Mouse (Mus musculus) spleen, adult 2 months (tissue): ENCODE results near the gene Use1.

ENCODE experiments used
- CTCF ChIP-seq: fragments of 200-500 bp; IDR thresholded peaks from 2 replicates; pipeline ENCODE4 v1.5.1; 2011; ENCODE audit warnings: mild to moderate bottlenecking, inconsistent platforms; ENCODE audit not compliant: insufficient read depth, insufficient read length, insufficient replicate concordance; ENCODE audit errors: extremely low read depth
- POLR2A ChIP-seq: fragments of 200-500 bp; IDR thresholded peaks from 2 replicates; pipeline ENCODE4 v1.6.1; 2011; ENCODE audit warnings: low read depth, low read length, inconsistent platforms

DNA sequence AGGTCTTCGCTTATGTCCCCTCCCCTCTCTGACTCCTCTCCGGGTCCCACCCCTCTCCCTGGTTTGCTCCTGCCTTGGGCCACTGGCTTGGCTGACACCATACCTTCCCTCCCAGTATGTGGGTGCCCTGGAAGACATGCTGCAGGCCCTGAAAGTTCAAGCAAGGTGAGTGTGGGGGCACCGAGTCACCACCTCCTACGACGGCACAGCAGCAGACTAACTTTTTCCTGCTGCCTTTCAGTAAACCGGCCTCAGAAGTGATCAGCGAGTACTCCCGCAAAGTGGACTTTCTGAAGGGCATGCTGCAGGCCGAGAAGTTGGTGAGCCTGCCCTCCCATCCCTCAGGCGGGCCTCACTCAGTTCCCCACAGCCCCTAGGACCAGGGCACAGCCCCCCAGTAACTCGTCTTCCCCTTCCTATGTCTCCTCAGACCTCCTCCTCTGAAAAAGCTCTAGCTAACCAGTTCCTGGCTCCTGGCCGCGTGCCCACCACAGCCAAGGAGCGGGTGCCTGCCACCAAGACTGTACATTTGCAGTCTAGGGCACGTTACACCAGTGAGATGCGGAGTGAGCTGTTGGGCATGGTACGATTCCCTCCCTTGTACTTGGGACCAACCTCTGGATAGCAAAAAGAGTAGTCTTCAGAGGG is 1.0 kb downstream of the Use1 start:
- TF ChIP-seq POLR2A, result no peak; the same call in 1 of the 2 replicates
- TF ChIP-seq CTCF, result no peak
